Mouse (Mus musculus) hindbrain, postnatal 0 days (tissue): ENCODE results near the gene Gm5134. TPM values are rescaled to one million over a fixed set of nuclear protein-coding genes. Genes with fewer than 3 reads are reported as not detected.
A peak's percentile ranks its signal among the peaks of the same experiment; 100 is the strongest.

ENCODE experiments used
- ATAC-seq: fragments of 200-750 bp; cut with Nextera tagmentation; 2 replicates; pipeline ENCODE4 v1.8.0; 2017; ENCODE audit warnings: mild to moderate bottlenecking, moderate TSS enrichment, moderate library complexity
- DNase-seq: peaks from one replicate; pipeline ENCODE4 v3.0.0-alpha.2; 2015; ENCODE audit warnings: low spot score
- H3K27ac ChIP-seq: fragments of 300-500 bp; sonication (generic); 2 replicates; pipeline ENCODE4 v1.5.1; 2014; ENCODE audit warnings: mild to moderate bottlenecking
- H3K27me3 ChIP-seq: fragments of 300-500 bp; sonication (generic); 2 replicates; pipeline ENCODE4 v1.6.1; 2014; ENCODE audit warnings: low read length, mixed read lengths; ENCODE audit not compliant: insufficient read depth
- H3K36me3 ChIP-seq: fragments of 300-500 bp; sonication (generic); 2 replicates; pipeline ENCODE4 v1.6.1; 2014; ENCODE audit warnings: low read length, mixed read lengths; ENCODE audit not compliant: insufficient read depth
- H3K4me1 ChIP-seq: fragments of 300-500 bp; sonication (generic); 2 replicates; pipeline ENCODE4 v1.6.1; 2014; ENCODE audit warnings: antibody characterized with exemption, low read length, mixed read lengths; ENCODE audit not compliant: insufficient read depth
- H3K4me2 ChIP-seq: fragments of 300-500 bp; sonication (generic); 2 replicates; pipeline ENCODE4 v1.6.1; 2014; ENCODE audit warnings: low read depth, mild to moderate bottlenecking, low read length, moderate library complexity, mixed read lengths
- H3K4me3 ChIP-seq: fragments of 300-500 bp; sonication (generic); 2 replicates; pipeline ENCODE4 v1.5.1; 2014; ENCODE audit warnings: low read length
- H3K9ac ChIP-seq: fragments of 300-500 bp; sonication (generic); replicated peaks from 2 replicates; pipeline ENCODE4 v1.6.1; 2014; ENCODE audit warnings: mild to moderate bottlenecking, low read length, moderate library complexity, mixed read lengths
- H3K9me3 ChIP-seq: fragments of 300-500 bp; sonication (generic); 2 replicates; pipeline ENCODE4 v1.6.1; 2016; ENCODE audit warnings: low read length, mixed read lengths
- CTCF ChIP-seq: IDR thresholded peaks from 2 replicates; pipeline ENCODE4 v1.5.1; 2016; ENCODE audit warnings: antibody characterized with exemption, control low read depth, low read depth
- WGBS: fragments of 180-500 bp; shearing (Covaris S2); extraction: QIAGEN DNeasy Blood & Tissue Kit; methylation state at CpG from one replicate; pipeline ENCODE4 v1.1.7; 2014; 5-methylcytosine and 5-hydroxymethylcytosine counted together
- polyA plus RNA-seq: library from polyadenylated mRNA; unstranded; fragments of >200 nt; fragmentation: Nextera tagmentation; extraction: Ambion mirVana; gene quantifications from 2 replicates; pipeline ENCODE4 v1.2.1, GENCODE M21; 2015
- total RNA-seq: library from RNA; depleted of rRNA; stranded (reverse); fragments of >200 nt; gene quantifications from 2 replicates; pipeline ENCODE4 v1.2.3, GENCODE M21; 2014

Gm5134 gene
- total and polyA plus RNA-seq, 2 experiments from 2014 or later = not detected

- Histone ChIP-seq H3K36me3 (no peaks in the 10 kb centered on the region), H3K9ac (peak overlapping the region; percentile 43; the same call in 1 of the 2 replicates), H3K4me1 (peaks cover 3% of the 10 kb centered on the region; the same call in 1 of the 2 replicates), H3K4me3 (peak overlapping the region; percentile 31), H3K4me2 (peak overlapping the region; percentile 67), H3K27me3 (no peaks in the 10 kb centered on the region), H3K9me3 (no peaks in the 10 kb centered on the region), H3K27ac (no peak overlapping the region)
- WGBS = 4% methylated on average over 13 of the region's 13 CpGs
- peak; percentile 73 for TF ChIP-seq CTCF
- DNase-seq = peak; percentile 78
- peak; percentile 30 for ATAC-seq
These were observed 2.8 kb upstream of the Gm5134 start for GRCm38 (mm10) chr10:75951424-75952050.

- ATAC-seq = no peak
- no peak overlapping the region for H3K27ac ChIP-seq
- H3K9me3 ChIP-seq = no peaks in the 10 kb centered on the region
- 90% methylated on average over 10 of the region's 10 CpGs for WGBS
- no peaks in the 10 kb centered on the region for H3K36me3 ChIP-seq
- no peaks in the 10 kb centered on the region for H3K4me1 ChIP-seq
- no peak overlapping the region for H3K4me3 ChIP-seq
- no peaks in the 10 kb centered on the region for H3K27me3 ChIP-seq
- no peak overlapping the region for H3K9ac ChIP-seq
- no peak for TF ChIP-seq CTCF
- DNase-seq = no peak
- no peak overlapping the region for H3K4me2 ChIP-seq
These were observed 19.5 kb downstream of the Gm5134 start for GRCm38 (mm10) chr10:75973846-75974245.

- TF ChIP-seq CTCF = peak; percentile 66
- 74% methylated on average over 5 of the region's 5 CpGs for WGBS
- no peak for ATAC-seq
These were observed 20.9 kb downstream of the Gm5134 start for GRCm38 (mm10) chr10:75975216-75975615.

GRCm38 (mm10) chr10:75978119-75978834 lies 24.0 kb downstream of the Gm5134 start:
- H3K4me1 ChIP-seq = no peaks in the 10 kb centered on the region
- no peak overlapping the region for H3K9ac ChIP-seq
- no peaks in the 10 kb centered on the region for H3K36me3 ChIP-seq
- DNase-seq (peak; percentile 18), ATAC-seq (no peak)
- WGBS = 45% methylated on average over 10 of the region's 10 CpGs
- H3K27me3 ChIP-seq = no peaks in the 10 kb centered on the region
- H3K9me3 ChIP-seq = no peaks in the 10 kb centered on the region
- no peak overlapping the region for H3K4me3 ChIP-seq
- H3K4me2 ChIP-seq = no peak overlapping the region
- TF ChIP-seq CTCF = no peak
- no peak overlapping the region for H3K27ac ChIP-seq

More at GRCm38 (mm10) chr10:75975216-75975615, 20.9 kb downstream of the Gm5134 start:
- H3K27ac ChIP-seq = no peak overlapping the region
- peak; percentile 43 for DNase-seq
- H3K4me3 ChIP-seq = no peak overlapping the region
- no peaks in the 10 kb centered on the region for H3K27me3 ChIP-seq
- no peaks in the 10 kb centered on the region for H3K9me3 ChIP-seq
- H3K9ac ChIP-seq = no peak overlapping the region
- no peaks in the 10 kb centered on the region for H3K36me3 ChIP-seq
- no peak overlapping the region for H3K4me2 ChIP-seq
- H3K4me1 ChIP-seq = no peaks in the 10 kb centered on the region

GRCm38 (mm10) chr10:75978835-75979157 lies 24.5 kb downstream of the Gm5134 start:
- WGBS = 66% methylated on average over 5 of the region's 5 CpGs
- no peak overlapping the region for H3K27ac ChIP-seq
- H3K4me2 ChIP-seq = no peak overlapping the region
- H3K4me3 ChIP-seq = no peak overlapping the region
- no peaks in the 10 kb centered on the region for H3K27me3 ChIP-seq
- DNase-seq (peak; percentile 5), ATAC-seq (0 out of 2 replicates have a peak, but pooled peaks have one; percentile 40)
- no peaks in the 10 kb centered on the region for H3K4me1 ChIP-seq
- no peaks in the 10 kb centered on the region for H3K9me3 ChIP-seq
- no peak overlapping the region for H3K9ac ChIP-seq
- TF ChIP-seq CTCF = no peak
- no peaks in the 10 kb centered on the region for H3K36me3 ChIP-seq

- no peak for DNase-seq
- no peak overlapping the region for H3K4me3 ChIP-seq
- 88% methylated on average over 3 of the region's 3 CpGs for WGBS
These were observed 25.1 kb downstream of the Gm5134 start for GRCm38 (mm10) chr10:75979432-75979831.

More at GRCm38 (mm10) chr10:75979432-75979831, 25.1 kb downstream of the Gm5134 start:
- no peaks in the 10 kb centered on the region for H3K4me1 ChIP-seq
- H3K9ac ChIP-seq = no peak overlapping the region
- H3K4me2 ChIP-seq = no peak overlapping the region
- H3K27ac ChIP-seq = no peak overlapping the region
- no peaks in the 10 kb centered on the region for H3K36me3 ChIP-seq
- H3K9me3 ChIP-seq = no peaks in the 10 kb centered on the region
- ATAC-seq = no peak
- no peaks in the 10 kb centered on the region for H3K27me3 ChIP-seq
- no peak for TF ChIP-seq CTCF
